Mouse (Mus musculus) heart, adult 2 months (tissue): Measurements from ENCODE around the gene Ctbp2. TPM values are rescaled to one million over a fixed set of nuclear protein-coding genes. Genes with fewer than 3 reads are reported as not detected.

Source experiments
- DNase-seq, 2 experiments: peaks; one replicate each; pipeline ENCODE4 v3.0.0; 2021
- H3K27ac ChIP-seq: fragments of 200-600 bp; 2 replicates; pipeline ENCODE4 v1.8.1; 2022
- H3K27me3 ChIP-seq: fragments of 200-500 bp; 2 replicates; pipeline ENCODE4 v1.6.1; 2012; ENCODE audit warnings: mild to moderate bottlenecking, low read length, inconsistent platforms, mixed read lengths; ENCODE audit not compliant: control insufficient read depth, insufficient read depth
- H3K36me3 ChIP-seq: fragments of 200-500 bp; 2 replicates; pipeline ENCODE4 v1.6.1; 2012; ENCODE audit warnings: low read length, inconsistent platforms; ENCODE audit not compliant: control insufficient read depth, insufficient read depth
- H3K4me1 ChIP-seq: fragments of 200-500 bp; 2 replicates; pipeline ENCODE4 v1.6.1; 2011; ENCODE audit warnings: low read length; ENCODE audit not compliant: control insufficient read depth, insufficient read depth
- H3K4me3 ChIP-seq: fragments of 200-600 bp; 2 replicates; pipeline ENCODE4 v1.8.1; 2022
- H3K79me2 ChIP-seq: fragments of 200-500 bp; replicated peaks from 2 replicates; pipeline ENCODE4 v1.6.1; 2012; ENCODE audit warnings: mild to moderate bottlenecking, inconsistent platforms, low read length, moderate library complexity, mixed read lengths; ENCODE audit not compliant: control insufficient read depth, insufficient read depth
- H3K9ac ChIP-seq: fragments of 200-500 bp; 2 replicates; pipeline ENCODE4 v1.6.1; 2012; ENCODE audit warnings: low read depth, mild to moderate bottlenecking, control low read depth, inconsistent platforms, low read length, mixed read lengths
- CTCF ChIP-seq: fragments of 200-600 bp; IDR thresholded peaks from 2 replicates; pipeline ENCODE4 v1.8.1; 2022; ENCODE audit warnings: antibody characterized with exemption, mild to moderate bottlenecking, moderate library complexity
- EP300 ChIP-seq: fragments of 200-500 bp; IDR thresholded peaks from 2 replicates; pipeline ENCODE4 v1.6.1; 2011; ENCODE audit warnings: low read depth, low read length, control low read depth; ENCODE audit not compliant: insufficient read depth
- POLR2A ChIP-seq: fragments of 200-500 bp; IDR thresholded peaks from 2 replicates; pipeline ENCODE4 v1.6.1; 2011; ENCODE audit warnings: mild to moderate bottlenecking, low read depth, low read length, control low read depth; ENCODE audit not compliant: insufficient read depth
- WGBS: fragments of 180-500 bp; shearing (Covaris S2); methylation state at CpG from one replicate; pipeline ENCODE4 v1.1.7; 2018; 5-methylcytosine and 5-hydroxymethylcytosine counted together
- intact Hi-C: fragments of 180-260 bp; cut with DNase I; formaldehyde crosslinking; loops from one replicate; pipeline ENCODE4 v1.15.1; 2025
- polyA plus RNA-seq: library from polyadenylated mRNA; depleted of rRNA; stranded (reverse); fragments of >200 nt; gene quantifications from 2 replicates; pipeline ENCODE4 v1.2.3, GENCODE M21; 2012
- total RNA-seq, 2 experiments: library from RNA; stranded (reverse); gene quantifications; 2 replicates each; pipeline ENCODE4 v1.2.3; 2021

Ctbp2 gene
- total and polyA plus RNA-seq, 3 experiments = 22.8 to 28.3 (median 28.1) TPM

DNA sequence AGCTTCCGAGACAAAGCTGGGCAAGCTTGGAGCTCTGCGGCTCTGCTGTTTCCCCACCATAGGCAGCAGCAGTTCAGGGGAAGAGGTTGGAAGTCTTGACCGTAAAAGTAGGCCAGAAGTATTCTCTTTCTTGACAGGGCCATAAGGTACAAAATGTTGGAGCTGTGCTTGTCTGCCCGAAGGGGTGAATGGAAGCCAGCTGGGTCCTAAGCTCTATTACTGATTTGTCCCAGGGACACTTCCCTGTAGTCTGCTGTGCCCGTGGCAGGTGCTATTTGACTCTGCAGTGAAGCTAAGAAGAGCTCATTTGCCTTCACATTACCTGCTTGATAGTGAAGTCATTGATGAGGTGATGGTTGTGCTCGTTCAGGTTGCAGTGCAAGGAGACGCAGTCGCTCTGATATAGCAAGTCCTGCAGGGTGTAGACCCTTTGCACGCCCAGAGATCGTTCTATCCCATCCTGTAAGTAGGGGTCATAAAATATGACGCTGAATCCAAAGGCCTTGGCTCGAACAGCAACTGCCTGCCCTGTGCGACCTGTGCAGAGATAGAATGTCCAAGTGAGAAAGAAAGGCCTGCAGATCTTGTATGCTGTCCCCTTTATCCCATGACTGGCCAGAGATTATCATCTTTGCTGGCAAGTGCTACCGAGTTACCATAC is 132.8 kb downstream of the Ctbp2 start:
- Histone ChIP-seq H3K79me2 (no peaks in the 10 kb centered on the region), H3K4me3 (no peak overlapping the region), H3K36me3 (peaks cover 4% of the 10 kb centered on the region; the same call in 1 of the 2 replicates), H3K4me1 (no peaks in the 10 kb centered on the region), H3K9ac (no peak overlapping the region), H3K27me3 (no peaks in the 10 kb centered on the region), H3K27ac (no peak overlapping the region)
- 88% methylated on average over 14 of the region's 14 CpGs for WGBS
- DNase-seq = no peak
- intact Hi-C loops = no loop called here
- TF ChIP-seq POLR2A (no peak), CTCF (no peak), EP300 (no peak)

DNA sequence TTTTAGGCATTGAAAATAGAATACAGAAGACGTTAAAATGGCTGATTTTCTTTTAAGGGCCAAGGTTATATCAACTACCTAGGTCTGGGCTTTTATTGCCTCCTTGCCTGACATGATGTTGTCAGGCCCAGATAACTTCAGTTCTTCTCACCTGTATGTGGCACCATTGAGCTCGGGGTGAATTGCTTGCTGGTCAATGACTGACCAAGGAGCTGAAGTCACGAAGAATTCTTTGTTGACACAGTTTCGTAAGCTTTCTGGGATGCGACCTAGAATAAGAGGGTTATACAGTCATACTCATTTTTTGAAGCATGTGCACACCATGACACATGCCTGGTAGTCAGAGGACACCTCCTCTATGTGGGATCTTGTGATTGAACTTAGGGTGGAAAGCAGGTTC is 134.3 kb downstream of the Ctbp2 start:
- H3K79me2 ChIP-seq = no peaks in the 10 kb centered on the region
- no peak overlapping the region for H3K4me3 ChIP-seq
- intact Hi-C loops = no loop called here
- H3K27ac ChIP-seq = no peak overlapping the region
- TF ChIP-seq EP300 (no peak), CTCF (no peak), POLR2A (no peak)
- no peaks in the 10 kb centered on the region for H3K4me1 ChIP-seq
- peaks cover 5% of the 10 kb centered on the region; the same call in 1 of the 2 replicates for H3K36me3 ChIP-seq
- WGBS = 87% methylated on average over 5 of the region's 5 CpGs
- no peak overlapping the region for H3K9ac ChIP-seq
- no peaks in the 10 kb centered on the region for H3K27me3 ChIP-seq
- DNase-seq = no peak

- peaks cover 2% of the 10 kb centered on the region; the same call in 1 of the 2 replicates for H3K79me2 ChIP-seq
- no peak for TF ChIP-seq EP300
- no peak for TF ChIP-seq POLR2A
- no peak for TF ChIP-seq CTCF
- 17% methylated on average over 3 of the region's 3 CpGs for WGBS
- intact Hi-C loops = no loop called here
- H3K4me3 ChIP-seq = no peak overlapping the region
- DNase-seq = no peak
- H3K9ac ChIP-seq = no peak overlapping the region
- peaks cover 12% of the 10 kb centered on the region; the same call in 1 of the 2 replicates for H3K36me3 ChIP-seq
- H3K27me3 ChIP-seq = no peaks in the 10 kb centered on the region
- peaks cover 2% of the 10 kb centered on the region for H3K4me1 ChIP-seq
- H3K27ac ChIP-seq = no peak overlapping the region
Observed at GRCm38 (mm10) chr7:132982639-132983038, 141.5 kb downstream of the Ctbp2 start.

GRCm38 (mm10) chr7:132977981-132978380 is 146.2 kb downstream of the Ctbp2 start:
- Histone ChIP-seq H3K27me3 (no peaks in the 10 kb centered on the region), H3K36me3 (peaks cover 10% of the 10 kb centered on the region; the same call in 1 of the 2 replicates), H3K4me1 (peaks cover 2% of the 10 kb centered on the region), H3K9ac (no peak overlapping the region), H3K27ac (no peak overlapping the region), H3K79me2 (peaks cover 4% of the 10 kb centered on the region; the same call in 1 of the 2 replicates), H3K4me3 (no peak overlapping the region)
- no peak for DNase-seq
- intact Hi-C loops = no loop called here
- no peak for TF ChIP-seq CTCF
- no peak for TF ChIP-seq EP300
- no peak for TF ChIP-seq POLR2A
- 89% methylated on average over 2 of the region's 2 CpGs for WGBS

DNA sequence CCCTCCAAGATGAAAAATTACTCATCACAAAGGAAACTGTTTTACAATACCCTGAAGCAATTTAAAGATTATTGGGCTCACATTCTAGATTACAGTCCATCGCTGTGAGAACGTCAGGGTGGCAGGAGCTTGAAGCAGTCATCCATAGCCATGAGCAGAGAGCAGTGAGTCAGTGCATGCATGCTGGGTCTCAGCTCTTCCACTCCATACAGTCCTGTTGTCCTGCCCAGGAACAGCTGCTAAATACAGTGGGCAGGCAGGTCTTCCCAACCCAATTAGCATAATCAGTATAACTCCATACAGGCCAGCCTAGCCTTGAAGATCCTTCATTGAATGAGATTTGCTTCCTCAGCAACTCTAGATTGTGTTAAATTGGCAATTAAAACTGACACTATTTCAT is 148.1 kb downstream of the Ctbp2 start:
- H3K9ac ChIP-seq = no peak overlapping the region
- no peaks in the 10 kb centered on the region for H3K4me1 ChIP-seq
- H3K36me3 ChIP-seq = peaks cover 2% of the 10 kb centered on the region; the same call in 1 of the 2 replicates
- DNase-seq = no peak
- intact Hi-C loops = no loop called here
- no peak overlapping the region for H3K4me3 ChIP-seq
- no peaks in the 10 kb centered on the region for H3K27me3 ChIP-seq
- WGBS = 81% methylated on average over 2 of the region's 2 CpGs
- no peak for TF ChIP-seq POLR2A
- no peak for TF ChIP-seq EP300
- TF ChIP-seq CTCF = no peak
- peaks cover 4% of the 10 kb centered on the region; the same call in 1 of the 2 replicates for H3K79me2 ChIP-seq
- no peak overlapping the region for H3K27ac ChIP-seq

DNA sequence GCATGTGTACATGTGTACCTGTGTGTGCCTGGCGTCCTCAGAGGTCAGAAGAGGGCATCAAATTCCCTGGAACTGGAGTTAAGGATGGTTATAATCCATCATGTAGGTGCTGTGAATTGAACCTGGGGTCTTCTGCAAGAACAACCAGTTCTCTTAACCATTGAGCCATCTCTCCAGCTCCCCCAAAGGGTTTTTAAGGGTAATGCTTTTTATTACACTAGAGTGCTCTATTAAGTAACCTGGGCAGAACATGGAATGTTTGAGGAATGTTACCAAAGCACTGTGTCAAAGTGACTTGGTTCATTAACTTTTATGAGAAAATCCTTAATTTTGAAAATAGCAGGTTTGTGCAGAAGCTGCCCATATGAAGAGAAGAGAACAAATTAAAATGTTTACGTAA is 152.1 kb downstream of the Ctbp2 start:
- Histone ChIP-seq H3K4me3 (no peak overlapping the region), H3K79me2 (0 out of 2 replicates have a peak, but pooled peaks cover 3% of the 10 kb centered on the region), H3K27me3 (no peaks in the 10 kb centered on the region), H3K36me3 (peaks cover 2% of the 10 kb centered on the region), H3K27ac (no peak overlapping the region), H3K4me1 (no peaks in the 10 kb centered on the region), H3K9ac (no peak overlapping the region)
- TF ChIP-seq EP300 (no peak), POLR2A (no peak), CTCF (peak; percentile 34; the same call in 1 of the 2 replicates)
- intact Hi-C loops = loop anchor here (5.0 kb wide), 1 partner anchor 90 kb away; no protein-coding TSS in a partner anchor
- no peak for DNase-seq
- 96% methylated on average over 2 of the region's 2 CpGs for WGBS
